ENCODE assay signal across 26 mouse cellular contexts in genomic region chr5:52629214-52629613, GRCm38 (mm10).
"Had no signal": no experiment of that assay in that cellular context is flagged by ENCODE, and none has a peak within 500 bp of the region (broad histone marks: within the 10 kb centered on the region; RNA-seq: fewer than 3 reads in every experiment).

No protein-coding gene starts in this region.

- DNase-seq: liver; liver, embryonic 13.5 days; liver, postnatal 0 days; lung, adult 18-20 months; lung, adult 2 months; lung, postnatal 14 days; lung, postnatal 36 days; midbrain, embryonic 14.5 days had no signal

- H3K4me2 ChIP-seq: limb, embryonic 12.5 days; limb, embryonic 13.5 days; limb, embryonic 15.5 days; liver, embryonic 11.5 days; liver, embryonic 12.5 days; liver, embryonic 13.5 days; liver, embryonic 15.5 days; lung, embryonic 15.5 days; midbrain, embryonic 12.5 days; midbrain, embryonic 15.5 days; neural tube, embryonic 12.5 days; neural tube, embryonic 13.5 days had no signal

- ATAC-seq: liver, embryonic 12.5 days; liver, postnatal 0 days; midbrain, embryonic 15.5 days; midbrain, embryonic 16.5 days had no signal

- H3K4me1 ChIP-seq: liver, embryonic 12.5 days; liver, embryonic 13.5 days; liver, embryonic 15.5 days had no signal

- H3K4me3 ChIP-seq: left cerebral cortex, adult 2 months; limb, embryonic 10.5 days; limb, embryonic 12.5 days; limb, embryonic 13.5 days; limb, embryonic 15.5 days; liver, embryonic 12.5 days; liver, embryonic 13.5 days; liver, embryonic 15.5 days; lung, embryonic 15.5 days; midbrain, embryonic 10.5 days; midbrain, embryonic 12.5 days; midbrain, embryonic 15.5 days; myocyte; neural tube, embryonic 12.5 days; neural tube, embryonic 13.5 days had no signal

- H3K27ac ChIP-seq: left cerebral cortex, adult 2 months; limb, embryonic 10.5 days; limb, embryonic 12.5 days; limb, embryonic 13.5 days; limb, embryonic 15.5 days; liver, embryonic 12.5 days; liver, embryonic 13.5 days; liver, embryonic 14.5 days; liver, embryonic 15.5 days; lung, embryonic 15.5 days; macrophage; midbrain, embryonic 10.5 days; midbrain, embryonic 12.5 days; midbrain, embryonic 15.5 days; neural tube, embryonic 12.5 days; neural tube, embryonic 13.5 days had no signal

- H3K36me3 ChIP-seq: limb, embryonic 10.5 days; limb, embryonic 12.5 days; limb, embryonic 13.5 days; limb, embryonic 15.5 days; liver, embryonic 12.5 days; liver, embryonic 13.5 days; liver, embryonic 15.5 days; lung, embryonic 15.5 days; midbrain, embryonic 10.5 days; midbrain, embryonic 12.5 days; midbrain, embryonic 15.5 days; neural tube, embryonic 12.5 days; neural tube, embryonic 13.5 days had no signal

- H3K27me3 ChIP-seq: limb, embryonic 12.5 days; limb, embryonic 13.5 days; limb, embryonic 15.5 days; liver, embryonic 12.5 days; liver, embryonic 13.5 days; liver, embryonic 15.5 days; lung, embryonic 15.5 days; midbrain, embryonic 12.5 days; midbrain, embryonic 15.5 days; neural tube, embryonic 12.5 days; neural tube, embryonic 13.5 days had no signal

- H3K9ac ChIP-seq: limb, embryonic 12.5 days; limb, embryonic 13.5 days; limb, embryonic 15.5 days; liver, embryonic 12.5 days; liver, embryonic 13.5 days; liver, embryonic 14.5 days; liver, embryonic 15.5 days; liver, postnatal 0 days; lung, embryonic 15.5 days; midbrain, embryonic 12.5 days; midbrain, embryonic 15.5 days; neural tube, embryonic 12.5 days; neural tube, embryonic 13.5 days had no signal

- H3K9me3 ChIP-seq: limb, embryonic 10.5 days; limb, embryonic 12.5 days; limb, embryonic 13.5 days; limb, embryonic 15.5 days; liver, embryonic 12.5 days; liver, embryonic 13.5 days; liver, embryonic 15.5 days; lung, embryonic 15.5 days; midbrain, embryonic 10.5 days; midbrain, embryonic 12.5 days; midbrain, embryonic 15.5 days; neural tube, embryonic 12.5 days; neural tube, embryonic 13.5 days had no signal
